Mouse (Mus musculus): Measurements from ENCODE around the gene Soga1.

Soga1 gene

DNA sequence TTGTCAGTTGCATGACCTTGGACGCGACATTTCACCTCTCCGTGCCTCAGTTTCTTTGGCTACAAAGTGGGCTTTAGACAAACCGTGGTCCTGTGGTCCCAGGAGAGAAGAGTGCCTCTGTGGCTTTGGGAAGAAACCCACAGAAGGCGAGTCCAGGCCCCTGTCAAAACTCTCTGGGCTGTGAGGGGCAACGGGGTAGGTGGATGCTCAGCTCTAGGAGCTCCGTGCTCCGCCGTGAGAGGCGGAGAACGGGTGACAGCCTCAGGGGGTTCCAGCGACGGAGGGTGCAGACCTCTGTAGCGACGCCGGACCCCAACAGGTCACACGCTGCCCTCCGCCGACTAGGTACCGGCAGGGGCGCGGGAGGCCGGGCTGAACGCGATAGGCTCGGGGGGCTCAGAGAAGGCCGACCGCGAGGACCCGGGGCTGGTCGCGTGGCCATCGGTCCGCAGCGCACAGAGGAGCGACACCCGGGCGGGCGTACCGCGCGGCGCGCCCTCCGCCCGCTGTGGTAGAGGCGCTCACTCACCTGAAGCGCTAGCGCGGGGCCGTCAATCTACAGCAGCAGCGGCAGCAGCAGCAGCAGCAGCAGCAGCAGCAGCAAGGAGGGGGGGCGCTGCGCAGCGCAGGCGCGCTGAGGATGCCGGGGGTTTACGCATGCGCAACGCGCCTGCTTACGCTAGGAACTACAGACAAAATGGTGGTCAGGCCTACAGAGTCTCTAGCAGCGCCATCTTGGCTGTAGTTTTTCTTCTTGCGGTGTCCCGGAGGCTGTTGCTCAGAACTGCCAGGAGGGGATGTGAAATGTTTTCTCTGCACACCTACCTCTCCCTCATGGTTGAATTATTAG lies 87.4 kb downstream of the Soga1 start, which contains the start of gene Ndrg3:
TSS of gene Ndrg3 (minus strand) at position 587 of the 850 bp plus-strand sequence.
- peak; percentile 87 to 92 for DNase-seq (ENCODE audit: low read depth in 1 of 2, low spot score in 2 of 2)

DNA sequence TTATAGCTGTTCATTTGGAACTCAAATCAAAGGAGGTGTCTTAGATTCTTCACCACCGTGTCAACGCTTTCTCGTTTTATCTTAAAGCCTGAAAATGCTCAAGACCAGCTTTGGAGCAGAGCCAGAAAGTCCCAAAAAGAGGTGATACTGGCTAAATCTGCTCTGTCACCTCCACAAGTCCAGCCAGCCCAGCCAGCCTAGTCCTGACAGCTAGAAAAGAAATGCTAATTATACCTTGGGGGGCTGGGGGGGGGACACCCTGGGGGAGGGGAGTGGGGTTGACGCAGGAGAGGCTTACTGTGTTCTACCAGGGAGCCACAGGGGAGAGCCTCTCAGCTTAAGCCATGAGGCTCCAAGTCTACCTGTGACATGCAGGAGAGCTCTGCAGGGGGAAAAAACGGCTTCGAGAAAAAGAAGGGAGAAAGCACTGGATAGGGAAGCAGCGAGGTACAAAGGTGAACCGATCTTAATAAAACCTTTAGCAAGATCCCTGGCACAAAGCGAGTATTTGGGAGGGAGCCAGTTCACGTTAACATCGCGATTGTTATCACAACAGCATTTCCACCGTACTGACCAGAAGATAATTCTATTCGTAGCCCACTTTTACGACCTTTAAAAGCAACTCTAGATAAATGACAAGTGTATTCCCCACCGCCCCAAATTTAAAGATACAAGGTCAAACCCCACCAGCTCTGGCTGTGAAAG lies 88.2 kb downstream of the Soga1 start:
- DNase-seq (ENCODE audit: low read depth in 1 of 2, low spot score in 2 of 2), result no peak

DNA sequence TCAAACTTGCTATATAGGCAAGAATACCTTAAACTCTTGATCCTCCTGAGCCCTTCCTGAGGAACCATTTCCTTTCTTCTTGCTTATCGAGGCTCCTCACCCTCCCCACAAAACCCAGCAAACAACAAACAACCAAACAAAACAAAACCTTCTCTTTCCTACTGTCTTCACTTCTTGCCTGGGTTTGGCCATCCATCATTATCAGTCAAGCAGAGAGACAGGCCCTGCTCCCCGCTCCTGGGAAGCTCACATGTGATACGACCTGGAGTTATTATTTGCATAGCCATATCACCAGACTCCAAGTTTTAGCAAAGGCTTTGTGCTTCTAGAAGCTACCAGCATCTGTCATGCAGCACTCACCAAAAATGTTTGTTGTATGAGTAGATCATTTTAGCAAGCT lies 91.7 kb downstream of the Soga1 start:
- DNase-seq (ENCODE audit: low read depth in 1 of 2, low spot score in 2 of 2), result no peak

- DNase-seq (ENCODE audit: low read depth in 1 of 2, low spot score in 2 of 2), result no peak
Measured at GRCm38 (mm10) chr2:156982864-156983263, 96.2 kb downstream of the Soga1 start.

DNA sequence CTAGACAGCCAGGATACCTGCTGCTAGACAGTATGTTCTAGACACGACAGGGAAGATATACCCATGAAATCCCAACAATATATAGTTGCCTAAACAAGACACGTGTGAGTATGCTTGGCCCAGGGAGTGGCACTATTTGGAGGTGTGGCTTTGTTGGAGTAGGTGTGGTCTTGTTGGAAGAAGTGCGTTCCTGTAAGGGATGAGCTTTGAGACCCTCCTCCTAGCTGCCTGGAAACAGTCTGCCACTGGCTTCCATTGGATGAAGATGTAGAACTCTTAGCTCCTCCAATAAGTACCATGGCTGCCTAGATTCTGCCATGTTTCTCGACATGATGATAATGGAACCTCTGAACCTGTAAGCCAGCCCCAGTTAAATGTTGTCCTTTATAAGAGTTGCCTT lies 97.8 kb downstream of the Soga1 start:
- no peak for DNase-seq (ENCODE audit: low read depth in 1 of 2, low spot score in 2 of 2)

DNA sequence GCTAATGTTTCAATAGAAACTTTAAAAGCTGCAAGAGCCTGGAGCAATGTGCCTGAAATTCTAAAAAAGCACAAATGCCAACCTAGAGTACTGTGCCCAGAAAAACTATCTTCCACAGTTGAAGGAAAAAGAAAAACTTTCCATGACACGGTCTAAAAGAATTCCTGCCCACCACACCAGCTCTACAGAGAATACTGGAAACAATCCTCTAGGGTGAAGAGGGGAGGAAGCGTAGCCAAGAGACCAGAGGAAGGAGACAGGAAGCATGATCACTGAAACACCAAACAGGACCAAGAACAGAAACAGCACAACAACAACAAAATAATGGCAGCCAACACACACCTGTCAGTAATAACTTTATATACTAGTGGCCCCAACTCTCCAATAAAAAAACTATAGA lies 99.0 kb downstream of the Soga1 start:
- no peak for DNase-seq (ENCODE audit: low read depth in 1 of 2, low spot score in 2 of 2)

DNA sequence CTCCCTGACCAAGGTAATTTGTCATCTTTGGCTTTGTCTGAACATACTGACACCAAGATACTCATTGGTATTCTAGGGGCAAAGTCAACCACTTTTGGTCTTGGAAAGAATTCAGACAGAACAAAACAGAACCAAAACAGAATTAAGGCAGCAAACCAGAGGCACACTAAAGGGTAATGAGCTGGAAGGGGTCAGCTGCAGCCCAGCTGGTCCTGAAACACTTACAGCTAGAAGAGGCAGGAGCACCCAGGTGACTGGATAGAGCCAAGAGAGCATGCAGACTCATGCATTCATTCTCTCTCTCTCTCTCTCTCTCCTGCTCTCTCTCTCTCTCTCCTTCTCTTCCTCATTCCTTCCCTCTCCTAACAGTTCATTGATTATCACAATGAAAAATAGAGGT lies 102.3 kb downstream of the Soga1 start:
- no peak for DNase-seq (ENCODE audit: low read depth in 1 of 2, low spot score in 2 of 2)

DNA sequence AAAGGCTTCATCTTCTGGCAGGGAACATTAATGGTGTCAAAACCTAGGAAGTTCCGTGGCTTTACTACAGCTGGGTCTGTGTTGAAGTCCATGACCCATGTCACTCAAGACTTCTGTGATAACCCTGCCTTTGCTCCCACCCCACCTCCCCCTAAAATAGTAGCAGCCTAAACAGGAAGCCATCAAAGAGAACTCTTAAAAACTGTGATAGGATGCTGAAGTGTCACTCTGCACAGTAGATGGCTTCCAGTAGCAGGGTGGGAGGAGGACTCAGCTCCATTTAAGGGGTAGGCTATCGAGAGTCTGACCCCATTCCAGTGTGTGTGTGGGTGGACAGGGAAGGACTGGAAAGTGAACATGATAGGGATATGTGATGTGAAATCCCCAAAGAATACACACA lies 104.1 kb downstream of the Soga1 start:
- no peak for DNase-seq (ENCODE audit: low read depth in 1 of 2, low spot score in 2 of 2)

DNA sequence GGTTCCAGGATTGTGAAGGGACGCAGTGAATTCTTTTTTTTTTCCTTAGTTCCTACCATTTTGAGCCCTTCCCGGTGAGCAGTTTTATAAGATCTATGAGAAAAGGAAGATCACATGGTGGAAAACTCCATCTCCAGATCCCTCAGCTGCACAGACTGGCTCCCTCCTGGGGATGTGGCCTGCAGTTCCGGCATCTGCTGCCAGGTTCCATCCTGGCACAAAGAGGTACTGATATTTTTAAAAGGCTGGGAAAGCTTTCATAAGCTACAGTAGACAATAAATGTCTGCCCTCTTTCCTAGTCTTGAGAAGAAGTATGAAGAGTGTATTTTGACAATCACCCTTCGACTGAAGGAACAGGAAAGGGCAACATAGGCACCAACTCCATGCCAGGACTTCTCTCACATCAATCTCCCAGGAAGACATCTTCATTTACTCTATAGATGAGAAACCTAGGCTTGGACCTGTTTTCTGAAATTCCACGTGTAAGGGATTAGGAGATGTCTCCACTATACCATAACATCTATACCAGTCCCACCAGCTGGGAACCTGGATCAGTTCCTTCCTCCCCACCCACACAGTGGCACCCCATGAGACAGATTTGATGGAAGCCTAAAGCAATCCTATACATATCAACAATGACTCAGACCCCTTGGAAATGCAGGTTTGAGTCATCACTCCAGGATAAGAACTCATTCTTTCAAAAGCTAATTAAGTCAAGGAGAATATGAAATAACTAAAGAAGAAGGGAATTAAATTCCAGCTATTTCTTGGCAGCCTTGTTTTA lies 105.5 kb downstream of the Soga1 start:
- DNase-seq (ENCODE audit: low read depth in 1 of 2, low spot score in 2 of 2), result no peak

- no peak for DNase-seq (ENCODE audit: low read depth in 1 of 2, low spot score in 2 of 2)
Measured at GRCm38 (mm10) chr2:156970253-156970652, 108.8 kb downstream of the Soga1 start.

DNA sequence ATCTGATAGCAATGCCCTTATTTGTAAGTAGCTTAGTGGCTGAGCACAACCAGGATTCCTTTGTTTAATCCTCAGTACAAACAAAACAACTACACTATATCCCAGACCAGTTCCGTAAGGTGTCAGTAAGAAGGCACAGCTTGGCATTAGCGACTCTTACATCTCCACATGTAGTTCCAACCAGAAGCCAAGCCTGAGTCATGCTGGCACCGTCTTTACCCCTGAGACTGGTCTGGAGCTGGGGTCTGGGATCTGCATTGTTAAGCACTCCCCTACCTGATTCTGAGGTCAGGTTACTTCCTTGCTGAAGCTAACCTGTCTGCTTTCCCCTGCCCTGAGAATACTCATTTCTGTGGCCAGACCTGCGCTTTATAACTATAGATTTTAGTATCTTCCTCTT lies 110.6 kb downstream of the Soga1 start:
- no peak for DNase-seq (ENCODE audit: low read depth in 1 of 2, low spot score in 2 of 2)

- DNase-seq (ENCODE audit: low read depth in 1 of 2, low spot score in 2 of 2), result no peak
Measured at GRCm38 (mm10) chr2:156967388-156967787, 111.7 kb downstream of the Soga1 start.

Data from monocyte, adult 2 months (primary cell).